Comparison of ENCODE assay signal across 9 mouse cellular contexts in genomic region chr13:110039779-110040498, GRCm38 (mm10).
DNase-seq lines count a peak whose midpoint lies in the region; ATAC-seq and TF ChIP-seq lines count a peak whose summit lies in the region.
"Had no signal": no experiment of that assay in that cellular context is flagged by ENCODE, and none has a peak within 500 bp of the region (broad histone marks: within the 10 kb centered on the region; RNA-seq: fewer than 3 reads in every experiment).

No protein-coding gene starts in this region.

- TF ChIP-seq POLR2A in CH12.LX (IDR thresholded peaks at IDR 0.05; ENCODE audit: low read depth, low read length): no peak

- peak; percentile 73 for TF ChIP-seq CTCF in intestine, postnatal 0 days (IDR thresholded peaks at IDR 0.05; ENCODE audit: low read depth)
- peak; percentile 35 to 38; a peak in 2 of 4 replicates for TF ChIP-seq CTCF in CH12.LX (conservative IDR thresholded peaks at IDR 0.05 in 1 of 2, IDR thresholded peaks at IDR 0.05 in 1 of 2; ENCODE audit: low read depth in 2 of 2, low read length in 2 of 2)

- no peaks in the 10 kb centered on the region for H3K79me2 ChIP-seq in CH12.LX (replicated peaks; ENCODE audit: control insufficient read depth, extremely low read depth, insufficient read depth, poor library complexity, severe bottlenecking)

- no peak overlapping the region for H3K9ac ChIP-seq in intestine, postnatal 0 days (ENCODE audit: low read depth, low read length)
- H3K9ac ChIP-seq in intestine, embryonic 15.5 days: no peak overlapping the region
- no peak overlapping the region for H3K9ac ChIP-seq in CH12.LX (ENCODE audit: insufficient read depth, low read depth)
- no peak overlapping the region for H3K9ac ChIP-seq in forebrain, embryonic 14.5 days (ENCODE audit: low read length)
- H3K9ac ChIP-seq in lung, embryonic 15.5 days: no peak overlapping the region
- H3K9ac ChIP-seq: embryonic facial prominence, embryonic 13.5 days had no signal

- no peaks in the 10 kb centered on the region for H3K27me3 ChIP-seq in intestine, postnatal 0 days (replicated peaks; ENCODE audit: control insufficient read depth, insufficient read depth, low read length)
- no peaks in the 10 kb centered on the region for H3K27me3 ChIP-seq in intestine, embryonic 15.5 days (replicated peaks)
- no peaks in the 10 kb centered on the region for H3K27me3 ChIP-seq in CH12.LX (replicated peaks)
- H3K27me3 ChIP-seq in forebrain, embryonic 14.5 days (replicated peaks; ENCODE audit: control insufficient read depth, insufficient read depth, low read length): no peaks in the 10 kb centered on the region
- H3K27me3 ChIP-seq in lung, embryonic 15.5 days: no peaks in the 10 kb centered on the region
- H3K27me3 ChIP-seq: embryonic facial prominence, embryonic 13.5 days had no signal

- TF ChIP-seq EP300 in CH12.LX (IDR thresholded peaks at IDR 0.05; ENCODE audit: low read length): no peak

- no peaks in the 10 kb centered on the region for H3K9me3 ChIP-seq in intestine, postnatal 0 days (ENCODE audit: control insufficient read depth)
- H3K9me3 ChIP-seq in intestine, embryonic 15.5 days: no peaks in the 10 kb centered on the region
- H3K9me3 ChIP-seq in CH12.LX (replicated peaks; ENCODE audit: low read length): peaks cover 19% of the 10 kb centered on the region
- no peaks in the 10 kb centered on the region for H3K9me3 ChIP-seq in forebrain, embryonic 14.5 days (replicated peaks; ENCODE audit: control insufficient read depth, low read length)
- H3K9me3 ChIP-seq in lung, embryonic 15.5 days: no peaks in the 10 kb centered on the region
- H3K9me3 ChIP-seq: embryonic facial prominence, embryonic 13.5 days had no signal

- no peak overlapping the region for H3K4me3 ChIP-seq in intestine, postnatal 0 days (ENCODE audit: low read depth, low read length)
- H3K4me3 ChIP-seq in intestine, embryonic 15.5 days (replicated peaks): no peak overlapping the region
- H3K4me3 ChIP-seq in CH12.LX (replicated peaks in 1 of 3; ENCODE audit: low read depth in 2 of 3, low read length in 2 of 3, poor library complexity in 1 of 3): no peak overlapping the region
- no peak overlapping the region for H3K4me3 ChIP-seq in forebrain, embryonic 14.5 days (ENCODE audit: low read depth, low read length)
- H3K4me3 ChIP-seq in lung, embryonic 15.5 days: no peak overlapping the region
- H3K4me3 ChIP-seq: embryonic facial prominence, embryonic 13.5 days had no signal

- peak; percentile 21 for DNase-seq in CH12.LX (ENCODE audit: extremely low read depth)
- DNase-seq in R1 (ENCODE audit: low read depth, low spot score): peak; percentile 69
- DNase-seq in forebrain, embryonic 14.5 days (ENCODE audit: low spot score): peak; percentile 73
- peak; percentile 65 for DNase-seq in retina, postnatal 1 day
- DNase-seq in ovary, postnatal 10 days (ENCODE audit: low spot score): no peak

- no peak for ATAC-seq in intestine, postnatal 0 days
- ATAC-seq in intestine, embryonic 15.5 days: no peak
- peak; percentile 48; the same call in 1 of the 2 replicates for ATAC-seq in forebrain, embryonic 14.5 days
- ATAC-seq in lung, embryonic 15.5 days (ENCODE audit: borderline replicate concordance, extremely low read depth, low FRiP score, low TSS enrichment): peak; percentile 25; the same call in 1 of the 2 replicates

- TF ChIP-seq RAD21 in CH12.LX (IDR thresholded peaks at IDR 0.05; ENCODE audit: low read depth, low read length): no peak; the same call in none of the 2 replicates

- 87% methylated on average over 3 of the region's 3 CpGs for WGBS in intestine, postnatal 0 days
- 85% methylated on average over 3 of the region's 3 CpGs for WGBS in intestine, embryonic 15.5 days
- WGBS in forebrain, embryonic 14.5 days: 78% methylated on average over 3 of the region's 3 CpGs
- WGBS in lung, embryonic 15.5 days: 86% methylated on average over 3 of the region's 3 CpGs

- no peaks in the 10 kb centered on the region for H3K36me3 ChIP-seq in intestine, postnatal 0 days (ENCODE audit: control insufficient read depth, insufficient read depth)
- H3K36me3 ChIP-seq in intestine, embryonic 15.5 days: no peaks in the 10 kb centered on the region
- H3K36me3 ChIP-seq in CH12.LX (replicated peaks in 1 of 2; ENCODE audit: control insufficient read depth in 1 of 2, insufficient read depth in 1 of 2, low read length in 1 of 2): no peaks in the 10 kb centered on the region
- no peaks in the 10 kb centered on the region for H3K36me3 ChIP-seq in forebrain, embryonic 14.5 days (ENCODE audit: control insufficient read depth, insufficient read depth, low read length)
- no peaks in the 10 kb centered on the region for H3K36me3 ChIP-seq in lung, embryonic 15.5 days
- H3K36me3 ChIP-seq: embryonic facial prominence, embryonic 13.5 days had no signal

- no peak overlapping the region for H3K27ac ChIP-seq in intestine, postnatal 0 days (ENCODE audit: low read depth, low read length)
- H3K27ac ChIP-seq in intestine, embryonic 15.5 days: no peak overlapping the region
- H3K27ac ChIP-seq in CH12.LX (ENCODE audit: insufficient read depth, low read depth): no peak overlapping the region
- no peak overlapping the region for H3K27ac ChIP-seq in forebrain, embryonic 14.5 days (ENCODE audit: low read depth, low read length)
- no peak overlapping the region for H3K27ac ChIP-seq in lung, embryonic 15.5 days
- H3K27ac ChIP-seq: embryonic facial prominence, embryonic 13.5 days had no signal

- H3K4me1 ChIP-seq in intestine, postnatal 0 days (replicated peaks; ENCODE audit: control insufficient read depth, insufficient read depth, low read length): no peaks in the 10 kb centered on the region
- H3K4me1 ChIP-seq in intestine, embryonic 15.5 days (replicated peaks): no peaks in the 10 kb centered on the region
- H3K4me1 ChIP-seq in CH12.LX (ENCODE audit: control insufficient read depth in 1 of 2, insufficient read depth in 2 of 2): no peaks in the 10 kb centered on the region
- no peaks in the 10 kb centered on the region for H3K4me1 ChIP-seq in forebrain, embryonic 14.5 days (ENCODE audit: control insufficient read depth, insufficient read depth, low read length)
- H3K4me1 ChIP-seq in lung, embryonic 15.5 days: peaks cover 7% of the 10 kb centered on the region; the same call in 1 of the 2 replicates
- H3K4me1 ChIP-seq: embryonic facial prominence, embryonic 13.5 days had no signal

- dilution Hi-C loops in CH12.LX (cut with MboI; ENCODE audit: extremely low pct_ligation_motif_present, extremely low pct_unique_long_range_greater_than_20kb, low sequenced_read_pairs): no loop called here

- no peak overlapping the region for H3K4me2 ChIP-seq in intestine, postnatal 0 days (replicated peaks; ENCODE audit: low read depth)
- no peak overlapping the region for H3K4me2 ChIP-seq in intestine, embryonic 15.5 days (replicated peaks)
- no peak overlapping the region for H3K4me2 ChIP-seq in CH12.LX (ENCODE audit: insufficient read depth, low read depth, poor library complexity, severe bottlenecking)
- H3K4me2 ChIP-seq in forebrain, embryonic 14.5 days (ENCODE audit: low read length): no peak overlapping the region
- no peak overlapping the region for H3K4me2 ChIP-seq in lung, embryonic 15.5 days
- H3K4me2 ChIP-seq: embryonic facial prominence, embryonic 13.5 days had no signal

- in situ Hi-C loops in CH12.LX (cut with MboI; ENCODE audit: low pct_ligation_motif_present, low pct_unique_long_range_greater_than_20kb, low sequenced_read_pairs): no loop called here

TF ChIP-seq in CH12.LX, 34 proteins besides CTCF, POLR2A, EP300 and RAD21:
- TF ChIP-seq ZNF384 (IDR thresholded peaks at IDR 0.05; ENCODE audit: low read depth, low read length): peak; percentile 33; the same call in 1 of the 2 replicates
- no peak for TF ChIP-seq ELF1 (IDR thresholded peaks at IDR 0.05; ENCODE audit: low read depth, low read length)

Comparison
In these comparisons a context has a peak if more than half of its experiments do, and no peak if none do; other contexts are left out.
1. ATAC-seq: peak in forebrain, embryonic 14.5 days (single experiment) and lung, embryonic 15.5 days (single experiment); none in intestine, postnatal 0 days (single experiment) and intestine, embryonic 15.5 days (single experiment).